ENCODE assay signal across 8 mouse cellular contexts in the genomic region with DNA sequence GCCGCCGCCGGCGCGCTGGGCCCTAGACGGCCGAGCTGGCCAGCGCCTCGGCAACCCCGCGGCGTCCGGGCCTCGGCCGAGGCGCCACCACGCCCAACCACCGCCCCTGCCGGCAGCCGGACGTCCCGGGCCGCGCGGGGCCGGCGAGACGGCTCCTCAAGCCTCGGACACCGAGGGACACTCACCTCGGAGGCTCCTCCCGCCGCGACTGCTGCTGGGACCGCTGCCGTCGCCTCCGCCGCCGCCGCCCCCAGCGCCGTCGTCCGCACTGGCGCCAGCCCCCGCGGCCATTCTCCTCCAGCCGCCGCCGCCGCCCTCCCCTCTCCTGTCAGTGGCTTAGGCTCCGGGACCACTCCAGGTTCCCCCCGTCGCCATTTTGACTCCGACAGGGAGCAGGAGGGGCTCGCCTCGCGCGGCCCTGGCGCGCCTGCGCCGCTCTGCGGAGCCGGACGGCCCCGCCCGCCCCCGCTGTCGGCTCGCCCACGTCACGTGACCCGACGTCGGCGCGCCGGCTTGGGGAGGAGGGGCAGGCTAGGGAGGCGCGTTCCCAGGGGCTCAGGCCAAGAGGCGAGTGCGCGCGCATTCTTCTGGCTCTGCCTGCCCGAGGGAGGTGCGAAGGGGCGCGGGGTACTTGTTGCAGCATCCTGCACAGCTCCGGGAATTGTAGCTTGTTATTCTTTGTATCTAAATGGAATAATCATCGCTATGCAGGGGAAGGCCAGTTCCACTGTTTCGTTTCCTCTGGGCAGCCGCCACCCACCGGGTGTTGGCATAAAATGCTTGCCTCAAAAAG. TPM values are rescaled to one million over a fixed set of nuclear protein-coding genes. Genes with fewer than 3 reads are reported as not detected.
DNase-seq lines count a peak whose midpoint lies in the region; ATAC-seq and TF ChIP-seq lines count a peak whose summit lies in the region.

A gene (minus strand): TSS at position 441 of the 793 bp plus-strand sequence.

- peak; percentile 59 for TF ChIP-seq POLR2A in olfactory bulb, adult 2 months (IDR thresholded peaks at IDR 0.05; ENCODE audit: insufficient read depth, low read depth, low read length)
- peak; percentile 54; the same call in 1 of the 2 replicates for TF ChIP-seq POLR2A in thymus, adult 2 months (IDR thresholded peaks at IDR 0.05; ENCODE audit: control insufficient read depth, extremely low read depth, insufficient read depth, low read length, poor library complexity)

- H3K36me3 ChIP-seq in ES-E14 (ENCODE audit: control insufficient read depth, insufficient read depth, low read length, poor library complexity, severe bottlenecking), result no peaks in the 10 kb centered on the region
- H3K36me3 ChIP-seq in forebrain, embryonic 16.5 days (ENCODE audit: control insufficient read depth, insufficient read depth), result no peaks in the 10 kb centered on the region
- no peaks in the 10 kb centered on the region for H3K36me3 ChIP-seq in lung, embryonic 14.5 days (ENCODE audit: insufficient read depth)
- no peaks in the 10 kb centered on the region for H3K36me3 ChIP-seq in thymus, adult 2 months (ENCODE audit: control insufficient read depth, insufficient read depth, low read length)

- H3K27ac ChIP-seq in ES-E14 (ENCODE audit: insufficient read depth, low read depth, low read length, poor library complexity, severe bottlenecking), result peak within 1 kb of the TSS; percentile 77
- peak within 1 kb of the TSS; percentile 93 for H3K27ac ChIP-seq in forebrain, embryonic 16.5 days (ENCODE audit: low read length)
- H3K27ac ChIP-seq in layer of hippocampus, adult 2 months, result peak within 1 kb of the TSS; percentile 93
- H3K27ac ChIP-seq in lung, embryonic 14.5 days (ENCODE audit: low read depth), result peak within 1 kb of the TSS; percentile 96
- H3K27ac ChIP-seq in olfactory bulb, adult 2 months (ENCODE audit: insufficient read depth, low read depth, low read length), result peak within 1 kb of the TSS; percentile 92
- no peak within 1 kb of the TSS; the same call in 1 of the 2 replicates for H3K27ac ChIP-seq in thymus, adult 2 months (ENCODE audit: control insufficient read depth, insufficient read depth, low read length)

- no peaks in the 10 kb centered on the region for H3K9me3 ChIP-seq in ES-E14 (ENCODE audit: control insufficient read depth, insufficient read depth, low read depth, low read length)
- no peaks in the 10 kb centered on the region for H3K9me3 ChIP-seq in forebrain, embryonic 16.5 days (ENCODE audit: control insufficient read depth, low read length)
- H3K9me3 ChIP-seq in lung, embryonic 14.5 days (ENCODE audit: low read depth, low read length), result no peaks in the 10 kb centered on the region

- WGBS in forebrain, embryonic 16.5 days, result under 1% methylated on average over 65 of the region's 95 CpGs
- under 1% methylated on average over 72 of the region's 95 CpGs for WGBS in lung, embryonic 14.5 days
- under 1% methylated on average over 89 of the region's 95 CpGs for WGBS in olfactory bulb, adult 2 months
- 1% methylated on average over 95 of the region's 95 CpGs for WGBS in thymus, adult 2 months

- TF ChIP-seq CTCF in layer of hippocampus, adult 2 months (conservative IDR thresholded peaks at IDR 0.05), result no peak
- TF ChIP-seq CTCF in lung, embryonic 14.5 days (IDR thresholded peaks at IDR 0.05; ENCODE audit: low read depth), result no peak
- no peak for TF ChIP-seq CTCF in olfactory bulb, adult 2 months (IDR thresholded peaks at IDR 0.05; ENCODE audit: insufficient read depth, low read depth, low read length)
- TF ChIP-seq CTCF in thymus, adult 2 months (IDR thresholded peaks at IDR 0.05; ENCODE audit: borderline replicate concordance, control insufficient read depth, extremely low read depth, insufficient read depth, low read length, poor library complexity), result peak; percentile 75

- H3K27me3 ChIP-seq in forebrain, embryonic 16.5 days (replicated peaks; ENCODE audit: control insufficient read depth, insufficient read depth, low read length), result no peaks in the 10 kb centered on the region
- H3K27me3 ChIP-seq in lung, embryonic 14.5 days (ENCODE audit: insufficient read depth, low read length), result no peaks in the 10 kb centered on the region
- H3K27me3 ChIP-seq in thymus, adult 2 months (ENCODE audit: control insufficient read depth, insufficient read depth, low read length), result no peaks in the 10 kb centered on the region

- peak; percentile 91 for DNase-seq in ES-E14 (ENCODE audit: low read depth, low spot score)
- peak; percentile 96 for DNase-seq in cerebellum, adult 11-12 months
- peak; percentile 97 for DNase-seq in heart, postnatal 36 days
- DNase-seq in layer of hippocampus, adult 2 months (ENCODE audit: low spot score in 2 of 2), result peak; percentile 92 to 94
- peak; percentile 99 for DNase-seq in lung, embryonic 14.5 days
- peak; percentile 97 for DNase-seq in thymus, adult 2 months

- intact Hi-C loops in heart, postnatal 36 days (cut with DNase I), result loop anchor here (1.0 to 5.0 kb wide), 2 partner anchors 61 to 120 kb away; a partner anchor contains a TSS

- peaks cover 3% of the 10 kb centered on the region in 2 experiments; a peak in 2 of 4 replicates for H3K4me1 ChIP-seq in ES-E14 (ENCODE audit: control insufficient read depth in 2 of 2, insufficient read depth in 2 of 2, low read length in 2 of 2, poor library complexity in 1 of 2)
- peaks cover 15% of the 10 kb centered on the region for H3K4me1 ChIP-seq in forebrain, embryonic 16.5 days (replicated peaks; ENCODE audit: control insufficient read depth, insufficient read depth, low read length)
- H3K4me1 ChIP-seq in lung, embryonic 14.5 days (ENCODE audit: insufficient read depth), result 0 out of 2 replicates have a peak, but pooled peaks cover 13% of the 10 kb centered on the region
- peaks cover 3% of the 10 kb centered on the region for H3K4me1 ChIP-seq in olfactory bulb, adult 2 months (ENCODE audit: control insufficient read depth, insufficient read depth, low read length)
- H3K4me1 ChIP-seq in thymus, adult 2 months (replicated peaks; ENCODE audit: control insufficient read depth, insufficient read depth, low read length), result peaks cover 6% of the 10 kb centered on the region

- ATAC-seq in forebrain, embryonic 16.5 days, result peak; percentile 96
- peak; percentile 97 for ATAC-seq in lung, embryonic 14.5 days (ENCODE audit: insufficient read depth)

- in situ Hi-C loops in ES-E14 (cut with MboI; ENCODE audit: low sequenced_read_pairs in 2 of 2, unreplicated experiment in 2 of 2), result no loop called here

- H3K9ac ChIP-seq in ES-E14 (ENCODE audit: insufficient read depth, low read depth, low read length, poor library complexity, severe bottlenecking), result peak within 1 kb of the TSS; percentile 99
- peak within 1 kb of the TSS; percentile 94 for H3K9ac ChIP-seq in forebrain, embryonic 16.5 days (replicated peaks; ENCODE audit: low read depth, low read length)
- peak within 1 kb of the TSS; percentile 94 for H3K9ac ChIP-seq in lung, embryonic 14.5 days

- H3K4me2 ChIP-seq in forebrain, embryonic 16.5 days (ENCODE audit: low read length), result peak within 1 kb of the TSS; percentile 67
- peak within 1 kb of the TSS; percentile 88 for H3K4me2 ChIP-seq in lung, embryonic 14.5 days

- peak within 1 kb of the TSS; percentile 68 to 99 for H3K4me3 ChIP-seq in ES-E14 (ENCODE audit: insufficient read depth in 1 of 2, low read depth in 1 of 2, low read length in 2 of 2, poor library complexity in 1 of 2, severe bottlenecking in 1 of 2)
- peak within 1 kb of the TSS; percentile 96 for H3K4me3 ChIP-seq in forebrain, embryonic 16.5 days (replicated peaks; ENCODE audit: low read length)
- peak within 1 kb of the TSS; percentile 76 for H3K4me3 ChIP-seq in layer of hippocampus, adult 2 months
- peak within 1 kb of the TSS; percentile 91 for H3K4me3 ChIP-seq in lung, embryonic 14.5 days (ENCODE audit: low read depth, low read length)
- peak within 1 kb of the TSS; percentile 100 for H3K4me3 ChIP-seq in olfactory bulb, adult 2 months (ENCODE audit: insufficient read depth, low read depth, low read length)
- H3K4me3 ChIP-seq in thymus, adult 2 months (ENCODE audit: control insufficient read depth, insufficient read depth, low read length), result peak within 1 kb of the TSS; percentile 90

TF ChIP-seq in ES-E14, 5 proteins besides CTCF, POLR2A, EP300 and RAD21:
- no peak for TF ChIP-seq MAFK (IDR thresholded peaks at IDR 0.05; ENCODE audit: insufficient read depth, low read depth, low read length)
- peak; percentile 63; the same call in 1 of the 2 replicates for TF ChIP-seq HCFC1 (IDR thresholded peaks at IDR 0.05; ENCODE audit: borderline replicate concordance, insufficient read depth, low read length)
- no peak for TF ChIP-seq ZNF384 (IDR thresholded peaks at IDR 0.05; ENCODE audit: low read depth, low read length)

RNA-seq across cellular contexts. Expression of the gene that starts here (rescaled TPM):
- total RNA-seq in ES-E14 (2012; rRNA removed), result 17.6 and 17.7 TPM in 2 replicates
- 16.1 and 17.5 TPM in 2 replicates for polyA plus RNA-seq in forebrain, embryonic 16.5 days (2015; fragmentation: Nextera tagmentation; extraction: Ambion mirVana)
- 10 to 100 TPM; 24.9 to 28.0 TPM for total RNA-seq in heart, postnatal 36 days (2021)
- total RNA-seq in layer of hippocampus, adult 2 months (2021), result 10 to 100 TPM; 17.8 to 19.2 TPM
- 22.9 and 23.4 TPM in 2 replicates for polyA plus RNA-seq in lung, embryonic 14.5 days (2014; fragmentation: Nextera tagmentation; extraction: Ambion mirVana)
- not detected in 2 replicates for polyA plus RNA-seq in olfactory bulb, adult 2 months (2012; ENCODE audit: insufficient read depth, insufficient read length, low replicate concordance, missing spikeins)
- 22.1 and 23.8 TPM in 2 replicates for polyA plus RNA-seq in thymus, adult 2 months (2012; rRNA removed)
